Mouse (Mus musculus) right cerebral cortex, postnatal 10 days (tissue): Measurements from ENCODE around the gene Icam4.
"Not testable (repeated sequence)": the region's sequence is repeated elsewhere in the genome, so short reads cannot be mapped to it uniquely, and the experiment has no call there.

Experiments used
- DNase-seq, 2 experiments: peaks; one replicate each; pipeline ENCODE4 v3.0.0; 2021; ENCODE audit warnings: low spot score in 2 of 2

Gene Icam4

DNA sequence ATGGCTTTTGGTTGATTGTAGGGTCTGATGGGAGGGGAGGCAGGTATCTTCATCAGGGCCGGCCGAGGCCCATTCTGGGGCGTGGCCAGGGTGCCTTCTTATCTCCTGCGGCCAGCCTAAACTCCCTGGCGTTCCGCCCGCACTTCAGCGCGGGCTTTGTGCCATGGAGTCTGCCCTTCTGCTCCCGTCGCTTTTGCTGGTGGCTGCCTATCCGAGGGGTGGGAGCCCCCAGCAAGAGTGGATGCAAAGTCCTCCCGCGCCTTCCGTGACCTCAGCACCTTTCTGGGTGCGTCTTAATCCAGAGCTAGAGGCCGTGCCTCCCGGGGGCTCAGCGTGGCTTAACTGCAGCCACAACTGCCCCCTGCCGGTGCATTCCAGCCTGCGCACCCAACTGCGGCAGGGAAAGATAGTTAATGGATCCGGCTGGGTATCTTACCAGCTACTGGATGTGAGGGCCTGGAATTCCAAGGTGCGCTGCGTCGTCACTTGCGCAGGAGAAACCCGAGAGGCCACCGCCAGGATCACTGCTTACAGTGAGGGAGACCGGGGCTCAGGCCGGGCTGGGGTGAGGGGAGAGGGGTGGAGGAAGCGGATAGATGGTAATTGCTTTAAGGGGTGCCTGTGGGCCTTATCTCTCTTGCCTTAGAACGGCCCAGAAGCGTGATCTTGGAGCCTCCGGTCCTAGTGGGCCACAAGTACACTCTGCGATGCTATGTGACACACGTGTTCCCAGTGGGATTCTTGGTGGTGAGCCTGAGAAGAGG is at the start of gene Icam4:
Icam4 (plus strand) TSS at position 83 of the 764 bp plus-strand sequence.
- peak; percentile 81 to 85 for DNase-seq

DNA sequence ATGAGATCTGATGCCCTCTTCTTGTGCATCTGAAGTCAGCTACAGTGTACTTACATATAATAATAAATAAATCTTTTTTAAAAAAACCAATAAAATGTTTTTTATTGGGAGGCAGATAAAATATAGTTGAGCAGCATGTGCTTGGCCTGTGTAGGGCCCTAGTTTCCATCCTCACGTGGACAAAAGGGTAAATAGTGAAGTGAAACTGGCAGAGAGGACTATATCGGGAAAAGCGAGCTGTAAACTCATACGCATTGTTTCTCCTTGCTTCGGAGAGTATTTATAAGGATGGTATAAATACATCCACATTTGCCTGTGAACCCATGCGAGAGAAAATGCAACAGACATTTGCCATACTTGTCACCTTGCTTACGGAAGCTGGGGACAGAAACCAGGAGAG is 49.4 kb upstream of the Icam4 start:
- no peak for DNase-seq

DNA sequence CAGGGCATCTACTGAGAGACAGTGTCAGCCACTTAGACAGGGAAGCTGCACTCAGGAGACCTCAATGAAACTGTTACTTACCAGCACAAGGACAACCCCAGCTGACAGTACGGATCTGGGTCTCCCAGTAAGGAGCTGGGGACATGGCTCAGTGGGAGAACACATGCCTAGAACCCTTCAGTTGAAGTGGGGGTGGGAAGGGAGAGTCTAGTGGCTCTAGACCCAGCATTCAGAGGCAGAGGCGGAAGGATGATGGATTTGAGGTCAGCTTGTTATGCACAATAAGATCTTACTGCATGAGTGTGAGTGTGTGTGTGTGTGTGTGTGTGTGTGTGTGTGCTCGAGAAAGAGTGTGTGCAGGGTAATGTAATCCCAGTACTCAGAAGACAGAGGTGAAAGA is 47.0 kb upstream of the Icam4 start:
- DNase-seq, result no peak

DNA sequence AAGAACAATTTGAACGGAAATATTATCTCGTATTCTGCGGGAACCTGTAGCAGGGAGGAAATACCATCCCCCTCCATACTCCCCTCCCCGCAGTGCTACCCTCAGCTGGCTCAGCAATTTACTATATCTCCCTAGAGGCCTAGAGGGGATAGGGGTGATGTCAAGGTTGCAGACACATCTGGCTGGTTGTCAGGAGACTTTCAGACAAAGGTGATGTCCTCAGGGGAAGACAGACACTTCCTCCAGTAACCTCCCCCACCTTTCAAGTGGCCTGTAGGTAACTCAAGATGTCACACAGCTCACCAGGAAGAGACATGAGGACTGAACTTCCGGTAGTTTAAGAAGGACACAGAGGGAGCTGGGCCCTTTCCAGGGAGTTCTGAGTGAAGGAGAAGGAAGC is 46.0 kb upstream of the Icam4 start:
- DNase-seq, result no peak

DNA sequence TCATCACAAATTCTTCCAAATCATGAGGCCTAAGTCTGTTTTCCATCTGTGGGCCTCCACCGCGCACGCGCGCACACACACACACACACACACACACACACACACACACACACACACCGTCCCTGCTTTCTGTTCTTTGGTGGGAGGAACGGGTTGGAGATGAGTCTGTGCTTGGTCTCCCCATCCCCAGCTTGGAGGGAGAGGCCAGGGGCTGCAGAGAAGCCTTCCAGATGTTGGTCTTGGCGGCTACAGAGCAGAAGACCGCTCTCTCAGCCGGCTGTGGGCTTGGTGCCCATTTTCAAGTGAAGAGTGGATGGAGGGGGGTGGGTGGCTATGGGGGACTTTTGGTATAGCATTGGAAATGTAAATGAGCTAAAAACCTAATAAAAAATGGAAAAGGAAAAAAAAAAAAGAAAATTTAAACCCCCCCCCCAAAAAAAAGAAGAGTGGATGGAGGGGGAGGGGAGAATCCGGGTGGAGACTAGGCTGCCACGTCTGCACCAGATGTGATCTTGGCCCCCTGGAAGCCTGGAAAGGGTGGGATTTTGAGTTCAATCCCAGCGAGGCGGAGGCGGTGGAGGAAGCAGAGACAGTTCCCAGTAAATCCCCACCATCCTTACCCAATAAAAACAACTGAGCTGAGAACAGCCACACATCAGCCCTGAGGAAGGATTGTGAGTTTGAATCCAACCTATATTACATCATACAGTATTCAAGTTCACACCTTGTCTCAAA is 42.1 kb upstream of the Icam4 start:
- DNase-seq, result no peak

DNA sequence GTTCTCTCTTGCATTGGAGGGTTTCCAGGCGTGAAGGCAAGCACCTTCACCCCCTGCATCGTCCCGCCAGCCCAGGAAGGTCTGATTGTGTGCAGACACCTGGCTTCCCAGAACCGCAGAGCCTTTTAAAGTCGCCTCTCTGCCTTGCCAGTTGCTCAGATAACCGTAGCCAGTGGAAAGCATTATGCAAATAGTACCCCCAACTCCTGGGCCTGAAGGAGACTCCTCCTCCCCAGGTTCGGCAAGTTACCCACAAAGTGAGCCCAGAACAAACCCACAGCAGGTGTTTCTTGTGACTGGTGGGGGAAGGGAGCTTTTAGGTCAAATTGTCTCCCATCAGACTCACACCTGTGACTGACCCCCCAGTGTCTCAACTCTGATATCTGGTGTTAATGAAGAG is 41.2 kb upstream of the Icam4 start:
- DNase-seq, result no peak

DNA sequence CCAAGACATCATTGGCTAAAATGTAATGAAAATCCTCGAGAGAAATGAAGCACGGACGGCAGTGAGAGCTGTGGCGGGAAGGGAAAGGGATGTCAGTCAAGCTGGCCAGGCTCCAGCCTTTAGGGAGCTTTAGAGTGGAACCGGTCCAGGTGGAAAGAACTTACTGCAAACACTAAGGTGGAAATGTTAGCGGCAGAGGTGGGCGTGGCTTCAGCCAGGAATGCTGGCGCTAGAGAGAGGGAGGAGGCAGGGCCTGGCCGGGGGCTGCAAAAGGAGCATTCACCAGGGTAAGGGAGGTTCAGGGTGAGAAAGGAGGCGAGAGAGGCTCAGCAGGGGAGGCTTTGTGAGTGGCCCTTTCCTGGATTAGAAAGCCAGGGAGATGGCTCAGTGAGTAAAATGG is 38.3 kb upstream of the Icam4 start:
- DNase-seq, result no peak

DNA sequence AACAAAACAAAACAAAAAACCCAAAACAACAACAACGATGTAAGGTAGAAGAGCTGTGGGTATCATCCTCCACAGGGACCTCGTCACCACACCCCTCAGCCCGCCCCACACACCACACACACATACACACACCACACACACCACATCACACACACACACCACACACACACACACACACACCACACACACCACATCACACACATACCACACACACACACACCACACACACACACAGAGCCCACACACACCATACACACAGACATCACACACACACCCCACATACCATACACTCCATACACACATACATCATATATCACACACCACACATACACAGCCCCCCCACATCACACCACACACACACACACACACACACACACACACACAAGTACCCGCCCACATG is 37.6 kb upstream of the Icam4 start:
- no peak for DNase-seq

DNA sequence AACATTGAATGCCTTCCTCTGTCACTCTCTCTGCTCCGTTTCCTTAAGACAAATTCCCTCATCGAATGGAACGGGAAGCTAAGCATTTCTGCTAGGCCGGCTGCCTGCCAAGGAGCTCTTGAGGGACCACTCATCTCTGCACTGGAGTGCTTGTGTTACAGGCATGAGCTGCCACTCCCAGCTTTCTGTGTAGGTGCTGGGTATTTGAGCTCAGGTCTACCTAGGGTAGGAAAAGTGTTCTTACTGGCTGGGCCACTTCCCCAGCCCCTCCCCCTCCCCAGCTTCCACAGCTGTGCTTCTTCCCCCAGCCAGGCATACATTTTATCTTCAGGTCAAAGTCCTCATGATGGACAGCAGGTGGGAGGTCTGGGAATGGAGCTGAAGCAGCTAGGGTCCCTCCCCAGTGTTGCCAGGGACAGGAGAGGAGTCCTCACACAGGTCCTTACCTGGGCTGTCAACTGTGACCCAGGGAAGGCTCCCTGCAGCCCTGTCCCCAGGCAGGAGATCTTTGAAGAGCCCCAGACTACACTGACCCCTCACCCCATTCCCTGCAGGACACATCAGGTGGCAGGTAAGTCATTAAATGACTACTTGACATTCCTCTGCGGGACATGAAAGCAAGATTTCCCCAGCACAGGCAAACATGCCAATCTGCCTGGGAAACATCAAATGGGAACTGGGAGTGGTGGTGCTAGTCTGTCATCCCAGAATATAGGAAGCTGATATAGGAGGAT is 35.8 kb upstream of the Icam4 start:
- no peak for DNase-seq

DNA sequence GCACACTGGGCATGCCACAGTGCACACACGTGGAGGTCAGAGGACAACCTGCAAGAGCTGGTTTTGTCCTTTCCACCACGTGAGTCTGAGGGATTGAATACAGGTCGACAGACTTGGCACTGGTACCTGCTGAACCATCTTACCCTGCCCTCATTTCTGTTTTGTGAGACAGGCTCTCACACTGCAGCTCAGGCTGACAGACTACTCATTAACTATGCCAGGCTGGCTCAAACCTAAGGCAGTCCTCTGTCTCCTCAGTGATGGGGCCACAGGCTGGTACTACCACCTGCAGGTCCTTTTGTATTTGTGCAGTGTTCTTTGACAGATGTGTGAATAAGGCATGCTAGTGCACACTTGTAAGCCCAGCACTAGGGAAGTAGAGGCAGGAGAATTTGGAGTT is 34.1 kb upstream of the Icam4 start:
- DNase-seq, result no peak

DNA sequence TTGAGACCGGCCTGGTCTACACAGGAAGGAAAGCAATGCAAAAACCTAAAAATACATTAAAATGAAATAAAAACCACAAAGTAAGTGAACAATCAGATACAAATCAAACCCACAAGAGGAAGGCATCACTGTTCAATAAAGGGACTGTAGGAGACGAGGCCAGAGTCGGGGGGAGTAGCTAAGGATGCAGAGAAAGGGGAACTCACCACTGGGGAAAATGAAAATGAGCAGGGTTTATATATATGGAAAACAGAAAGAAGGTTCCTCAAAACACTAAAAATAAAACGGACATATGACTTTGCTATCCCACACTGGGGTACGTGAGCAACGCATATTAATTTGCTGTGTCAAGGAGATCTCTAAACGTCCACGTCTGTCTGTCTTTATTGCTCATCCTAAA is 32.1 kb upstream of the Icam4 start:
- no peak for DNase-seq

DNA sequence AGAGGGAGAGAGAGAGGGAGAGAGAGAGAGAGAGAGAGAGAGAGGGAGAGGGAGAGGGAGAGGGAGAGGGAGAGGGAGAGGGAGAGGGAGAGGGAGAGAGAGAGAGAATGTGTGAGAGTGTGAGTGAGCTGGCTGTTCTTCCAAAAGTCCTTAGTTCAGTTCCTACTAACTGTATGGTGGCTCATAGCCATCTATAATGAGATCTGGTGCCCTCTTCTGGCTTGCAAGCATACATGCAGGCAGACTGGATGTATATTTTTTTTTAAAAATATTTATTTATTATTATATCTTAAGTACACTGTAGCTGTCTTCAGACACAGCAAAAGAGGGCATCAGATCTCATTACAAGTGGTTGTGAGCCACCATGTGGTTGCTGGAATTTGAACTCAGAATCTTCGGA is 30.8 kb upstream of the Icam4 start:
- DNase-seq, result not testable (repeated sequence)

DNA sequence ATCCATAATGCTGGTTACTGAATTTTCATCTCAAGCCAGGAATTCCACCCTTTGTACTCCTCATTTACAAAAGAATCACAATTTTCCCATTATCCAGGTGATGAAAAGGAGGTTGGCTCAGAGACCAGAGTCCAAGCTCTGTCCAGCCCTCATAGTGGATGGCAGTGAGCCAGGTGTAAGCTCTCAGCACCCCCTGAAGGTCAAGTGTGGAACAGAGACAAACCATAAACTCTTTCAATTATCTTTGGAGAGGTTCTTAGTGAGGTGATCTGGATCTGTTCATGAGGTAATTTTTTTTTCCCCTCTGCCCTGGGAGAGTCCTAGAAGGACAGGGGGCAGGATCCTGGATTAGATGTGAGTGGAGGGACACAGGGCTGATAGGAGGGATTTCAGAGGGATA is 28.4 kb upstream of the Icam4 start:
- no peak for DNase-seq

DNA sequence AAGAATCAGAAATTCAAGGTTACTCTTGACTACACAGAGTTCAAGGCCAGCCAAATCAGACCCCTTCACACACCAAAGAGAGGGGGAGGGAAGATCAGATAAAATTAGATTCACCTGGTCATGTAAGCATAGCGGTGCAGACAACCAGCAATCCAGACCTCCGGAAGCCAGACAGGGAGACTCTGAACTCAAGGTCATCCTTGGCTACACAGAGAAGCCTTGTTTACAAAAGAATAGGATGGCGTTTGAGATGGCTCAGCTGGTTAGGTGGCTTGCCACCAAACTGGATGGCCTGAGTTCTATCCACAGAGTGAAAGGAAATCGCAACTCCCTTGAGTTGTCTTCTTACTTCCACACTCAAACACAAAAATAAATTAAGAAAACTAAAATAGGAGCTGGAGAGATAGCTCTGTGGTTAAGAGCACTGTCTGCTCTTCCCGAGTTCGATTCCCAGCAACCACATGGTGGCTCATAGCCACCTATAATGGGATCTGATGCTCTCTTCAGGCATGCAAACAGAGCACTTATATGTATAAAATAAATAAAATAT is 27.4 kb upstream of the Icam4 start:
- no peak for DNase-seq

DNA sequence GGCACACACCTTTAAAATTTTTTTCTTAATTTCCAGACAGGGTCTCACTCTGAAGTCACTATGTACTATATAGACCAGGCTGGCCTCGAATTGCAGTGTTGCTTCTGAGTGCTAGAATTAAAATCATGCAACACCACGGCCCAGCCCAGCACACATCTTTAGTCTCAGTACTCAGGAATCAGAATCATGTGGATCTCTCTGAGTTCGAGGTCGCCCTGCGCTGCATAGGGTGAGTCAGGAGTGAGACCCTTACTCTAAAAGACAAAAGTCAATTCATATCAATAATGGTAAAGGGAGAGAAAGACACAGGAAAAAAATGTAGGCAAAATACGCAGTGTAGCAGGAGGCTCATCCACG is 26.9 kb upstream of the Icam4 start:
- no peak for DNase-seq

DNA sequence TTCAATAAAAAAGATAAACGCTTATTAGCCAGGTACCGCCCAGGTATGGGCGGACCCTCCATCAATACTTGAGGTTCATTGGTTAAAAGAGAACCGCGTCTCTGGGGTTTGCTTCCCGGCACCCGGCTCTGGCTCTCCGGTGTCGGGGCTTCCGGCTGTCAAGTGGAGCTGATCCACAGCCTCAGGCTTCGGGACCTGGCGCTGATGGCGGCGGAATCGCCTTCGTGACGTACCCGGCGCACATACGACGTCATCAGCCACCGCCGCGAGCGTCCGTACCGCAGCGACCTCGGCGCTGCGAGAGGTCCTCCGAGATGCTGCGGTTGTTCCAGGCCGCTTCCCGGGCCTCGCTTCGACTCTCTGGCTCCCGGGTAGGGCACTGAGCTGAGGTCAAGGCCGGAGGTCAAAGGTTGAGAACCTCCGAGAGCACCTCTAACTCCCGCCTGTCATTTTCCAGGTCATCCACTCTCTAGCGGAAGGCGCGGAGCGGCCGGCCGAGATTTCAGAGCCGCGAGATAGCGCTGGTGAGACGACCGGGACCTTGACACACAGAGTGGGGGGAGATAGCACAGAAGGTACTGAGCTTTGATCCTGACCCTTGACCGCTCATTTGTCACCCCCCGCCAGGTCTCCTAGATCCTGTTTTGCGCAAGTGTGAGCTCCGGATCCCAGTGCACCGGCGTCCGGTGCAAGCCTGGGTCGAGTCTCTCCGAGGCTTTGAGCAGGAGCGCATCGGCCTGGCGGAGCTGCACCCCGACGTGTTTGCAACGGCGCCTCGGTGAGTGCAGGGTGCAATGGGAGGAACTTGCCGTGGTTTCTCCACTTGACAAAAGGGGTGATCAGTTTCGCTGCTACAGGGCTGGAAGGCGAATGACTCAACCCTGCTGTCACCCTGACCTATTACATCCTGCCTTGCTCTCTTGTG is 26.3 kb upstream of the Icam4 start, which contains the start of gene Mrpl4:
Mrpl4 (plus strand) TSS at position 112 of the 925 bp plus-strand sequence.
- peak; percentile 94 to 95 for DNase-seq

DNA sequence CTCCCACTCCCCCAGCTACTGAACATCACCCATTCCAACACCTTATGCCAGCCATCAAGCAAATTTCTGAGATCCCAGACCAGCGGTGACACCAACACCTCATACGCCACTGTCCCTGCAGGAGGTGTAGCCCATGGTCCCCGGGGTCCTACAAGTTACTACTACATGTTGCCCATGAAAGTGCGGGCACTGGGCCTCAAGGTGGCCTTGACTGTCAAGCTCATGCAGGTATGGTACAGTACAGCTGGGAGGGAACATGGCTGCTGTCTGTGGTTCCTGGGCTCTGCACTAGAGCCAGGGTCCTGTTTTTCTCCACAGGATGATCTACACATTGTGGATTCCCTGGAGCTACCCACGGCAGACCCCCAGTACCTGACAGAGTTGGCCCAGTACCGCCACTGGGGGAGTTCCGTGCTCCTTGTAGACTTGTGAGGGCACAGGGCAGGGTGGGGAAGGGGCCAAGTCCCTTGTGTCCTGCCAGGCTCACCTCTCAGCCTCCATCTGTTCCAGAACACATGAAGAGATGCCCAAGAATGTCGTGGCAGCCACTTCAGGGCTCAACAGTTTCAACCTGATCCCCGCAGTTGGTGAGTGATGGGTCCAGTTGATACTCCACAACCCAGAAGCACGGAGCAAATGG is 21.7 kb upstream of the Icam4 start:
- DNase-seq, result no peak

DNA sequence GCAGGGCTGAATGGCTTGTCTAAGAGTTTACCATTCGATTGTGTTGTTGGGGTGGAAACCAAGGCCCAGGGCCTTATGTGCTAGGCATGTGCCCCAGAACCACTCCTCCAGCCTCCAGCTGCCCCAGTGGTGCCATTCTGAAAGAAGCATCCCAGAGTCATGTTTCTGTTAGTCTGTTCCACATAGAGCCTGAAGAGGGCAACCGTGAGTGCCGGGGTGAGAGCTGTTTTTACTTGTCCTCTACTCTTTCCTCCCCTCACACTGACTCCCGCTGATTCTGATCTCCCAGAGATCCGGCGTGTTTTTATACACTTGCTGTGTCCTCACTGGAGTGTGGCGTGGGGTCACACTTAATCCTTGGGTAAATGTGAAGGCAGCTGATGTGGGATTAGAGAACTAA is 21.2 kb upstream of the Icam4 start:
- DNase-seq, result no peak

DNA sequence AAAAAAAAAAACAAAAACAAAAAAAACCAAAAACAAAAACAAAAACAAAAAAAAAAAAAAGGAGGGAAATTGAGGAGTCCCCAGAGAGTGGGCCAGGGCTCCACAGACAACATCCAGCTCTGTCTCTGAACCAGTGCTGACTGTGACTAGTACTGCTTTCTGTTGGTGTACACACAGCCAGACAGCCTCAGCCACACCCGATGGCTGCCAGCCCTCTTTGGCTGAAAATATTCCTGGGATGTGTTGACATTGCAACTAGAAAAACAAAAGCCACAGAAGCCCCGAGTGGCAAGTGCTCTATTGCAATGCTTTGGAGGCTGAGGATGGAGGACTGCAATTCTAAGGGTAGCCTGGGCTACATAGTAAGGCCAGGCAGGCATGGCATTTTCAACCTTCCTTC is 18.8 kb upstream of the Icam4 start:
- DNase-seq, result no peak

DNA sequence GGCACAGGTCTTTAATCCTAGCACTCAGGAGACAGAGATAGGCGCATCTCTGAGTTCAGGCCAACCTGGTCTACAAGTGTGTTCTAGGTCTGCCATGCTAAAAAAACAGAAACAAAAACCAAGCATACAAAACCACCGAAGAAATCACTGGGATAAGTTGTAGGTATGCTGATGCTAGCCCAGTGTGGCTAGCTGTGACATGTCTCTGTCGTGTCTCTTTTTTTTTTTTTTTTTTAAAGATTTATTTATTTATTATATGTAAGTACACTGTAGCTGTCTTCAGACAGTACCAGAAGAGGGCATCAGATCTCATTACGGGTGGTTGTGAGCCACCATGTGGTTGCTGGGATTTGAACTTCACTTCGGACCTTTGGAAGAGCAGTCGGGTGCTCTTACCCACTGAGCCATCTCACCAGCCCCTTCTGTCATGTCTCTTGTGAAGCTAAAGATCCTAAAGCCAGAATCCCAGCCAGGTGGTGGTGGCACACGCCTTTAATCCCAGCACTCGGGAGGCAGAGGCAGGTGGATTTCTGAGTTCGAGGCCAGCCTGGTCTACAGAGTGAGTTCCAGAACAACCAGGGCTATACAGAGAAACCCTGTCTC is 18.1 kb upstream of the Icam4 start:
- not testable (repeated sequence) for DNase-seq
